Mouse (Mus musculus): ENCODE data around the gene Ppp1r11.
"Not testable (repeated sequence)": the region's sequence is repeated elsewhere in the genome, so short reads cannot be mapped to it uniquely, and the experiment has no call there.

DNA sequence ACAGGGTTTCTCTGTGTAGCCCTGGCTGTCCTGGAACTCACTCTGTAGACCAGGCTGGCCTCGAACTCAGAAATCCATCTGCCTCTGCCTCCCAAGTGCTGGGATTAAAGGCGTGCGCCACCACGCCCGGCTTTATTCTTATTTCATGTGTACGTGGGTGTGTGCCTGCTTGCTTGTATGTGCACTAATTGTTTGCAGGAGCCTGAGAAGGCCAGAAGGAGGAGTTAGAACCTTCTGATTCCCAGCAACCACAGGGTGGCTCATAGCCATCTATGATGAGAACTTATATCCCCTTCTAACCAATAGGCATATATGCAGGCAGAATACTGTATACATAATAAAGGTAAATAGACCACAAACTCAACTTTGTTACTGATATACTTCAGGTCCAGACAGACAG, 39.1 kb upstream of the Ppp1r11 start:
- not testable (repeated sequence) for TF ChIP-seq CTCF (IDR thresholded peaks at IDR 0.05; ENCODE audit: control insufficient read depth, insufficient read depth, insufficient replicate concordance, low read depth, low read length); POLR2A (IDR thresholded peaks at IDR 0.05; ENCODE audit: control insufficient read depth, low read depth, low read length)
